Mouse (Mus musculus) liver, embryonic 12.5 days (tissue): ENCODE measurements around the gene Zrsr1. TPM values are rescaled to one million over a fixed set of nuclear protein-coding genes. Genes with fewer than 3 reads are reported as not detected.

Experiments
- ATAC-seq: fragments of 200-750 bp; cut with Nextera tagmentation; 2 replicates; pipeline ENCODE4 v1.8.0; 2017; ENCODE audit warnings: moderate number of reproducible peaks, mild to moderate bottlenecking, moderate library complexity
- H3K27ac ChIP-seq: fragments of 300-500 bp; sonication (generic); 2 replicates; pipeline ENCODE4 v1.5.1; 2016; ENCODE audit warnings: mild to moderate bottlenecking
- H3K27me3 ChIP-seq: fragments of 300-500 bp; sonication (generic); replicated peaks from 2 replicates; pipeline ENCODE4 v1.6.1; 2016; ENCODE audit warnings: mild to moderate bottlenecking, moderate library complexity
- H3K36me3 ChIP-seq: fragments of 300-500 bp; sonication (generic); 2 replicates; pipeline ENCODE4 v1.6.1; 2016; ENCODE audit warnings: mild to moderate bottlenecking, moderate library complexity
- H3K4me1 ChIP-seq: fragments of 300-500 bp; sonication (generic); 2 replicates; pipeline ENCODE4 v1.6.1; 2016
- H3K4me2 ChIP-seq: fragments of 300-500 bp; sonication (generic); 2 replicates; pipeline ENCODE4 v1.6.1; 2016; ENCODE audit warnings: mild to moderate bottlenecking, moderate library complexity
- H3K4me3 ChIP-seq: fragments of 300-500 bp; sonication (generic); 2 replicates; pipeline ENCODE4 v1.5.1; 2016; ENCODE audit warnings: mild to moderate bottlenecking, moderate library complexity
- H3K9ac ChIP-seq: fragments of 300-500 bp; sonication (generic); 2 replicates; pipeline ENCODE4 v1.6.1; 2016; ENCODE audit warnings: mild to moderate bottlenecking, moderate library complexity
- H3K9me3 ChIP-seq: fragments of 300-500 bp; sonication (generic); replicated peaks from 2 replicates; pipeline ENCODE4 v1.6.1; 2016; ENCODE audit warnings: mild to moderate bottlenecking, moderate library complexity
- WGBS: fragments of 180-500 bp; shearing (Covaris S2); methylation state at CpG from one replicate; pipeline ENCODE4 v1.1.7; 2016; ENCODE audit not compliant: insufficient replicate concordance; 5-methylcytosine and 5-hydroxymethylcytosine counted together
- polyA plus RNA-seq: library from polyadenylated mRNA; unstranded; fragments of >200 nt; fragmentation: Nextera tagmentation; extraction: Ambion mirVana; gene quantifications from 2 replicates; pipeline ENCODE4 v1.2.1, GENCODE M21; 2016

Gene Zrsr1
- polyA plus RNA-seq, result 2.3 and 2.8 TPM in 2 replicates

DNA sequence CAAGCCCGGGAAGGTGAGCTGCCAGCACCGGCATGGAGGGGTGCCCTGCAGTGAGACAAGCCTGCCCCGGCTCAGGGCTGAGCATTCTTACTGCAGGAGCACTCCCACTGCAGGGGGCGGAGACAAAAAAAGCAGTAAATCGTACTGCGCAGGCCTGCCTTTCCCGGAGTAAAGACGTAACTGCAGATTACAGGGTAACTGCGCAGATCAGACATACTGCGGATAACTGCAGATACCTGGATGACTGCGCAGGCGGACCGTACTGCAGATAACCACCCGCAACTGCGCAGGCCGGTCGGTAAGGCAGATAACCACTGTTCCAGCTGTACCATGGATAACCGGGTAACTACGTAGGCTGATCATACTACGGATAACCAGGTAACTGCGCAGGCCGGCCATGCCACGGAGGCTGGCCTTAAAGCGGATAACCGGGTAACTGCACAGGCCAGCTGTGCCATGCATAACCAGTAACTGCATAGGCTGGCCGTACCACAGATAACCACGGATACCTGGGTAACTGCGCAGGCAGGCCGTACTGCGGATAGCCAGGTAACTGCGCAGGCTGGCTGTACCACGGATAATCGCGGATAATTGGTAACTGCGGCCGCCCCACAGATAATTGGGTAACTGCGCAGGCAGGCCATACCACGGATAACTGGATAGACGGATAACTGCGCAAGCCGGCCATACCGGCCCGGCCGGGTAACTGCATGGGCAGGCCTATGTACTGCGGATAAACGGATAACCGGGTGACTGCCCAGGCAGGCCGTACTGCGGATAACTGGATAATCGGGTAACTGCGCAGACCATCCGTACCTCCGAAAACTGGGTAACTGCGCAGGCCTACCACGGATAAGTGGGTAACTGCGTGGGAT, at the start of gene Zrsr1:
TSS of gene Zrsr1 (plus strand) at position 171 of the 875 bp plus-strand sequence.
- peak within 1 kb of the TSS; percentile 59 for H3K4me3 ChIP-seq
- H3K36me3 ChIP-seq, result peaks cover 47% of the 10 kb centered on the region
- H3K4me2 ChIP-seq, result peak within 1 kb of the TSS; percentile 77
- H3K4me1 ChIP-seq, result peaks cover 20% of the 10 kb centered on the region
- peak within 1 kb of the TSS; percentile 68 for H3K9ac ChIP-seq
- H3K27me3 ChIP-seq, result no peaks in the 10 kb centered on the region
- WGBS, result 49% methylated on average over 56 of the region's 56 CpGs
- peaks cover 13% of the 10 kb centered on the region for H3K9me3 ChIP-seq
- peak; percentile 90 for ATAC-seq
- H3K27ac ChIP-seq, result peak within 1 kb of the TSS; percentile 97

DNA sequence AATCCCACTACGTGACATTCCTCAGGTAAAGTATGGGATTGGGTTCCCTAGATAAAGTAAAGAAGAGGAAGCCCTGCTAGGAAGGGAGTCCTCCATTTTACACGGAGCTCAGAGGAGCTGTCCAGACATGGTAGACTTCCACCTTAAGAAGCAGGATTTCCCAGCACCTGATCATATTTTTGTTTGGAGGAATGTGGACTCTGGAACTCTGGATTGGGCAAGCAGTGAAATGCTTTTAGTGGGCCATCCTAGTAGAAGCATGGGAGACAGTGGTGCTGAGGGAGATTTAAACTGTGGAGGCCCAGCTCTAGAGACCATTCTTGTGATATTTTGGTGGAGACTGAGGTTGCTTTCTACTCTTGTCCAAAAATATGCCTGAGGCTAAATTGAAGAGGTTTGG, 49.3 kb upstream of the Zrsr1 start:
- Histone ChIP-seq H3K27me3 (no peaks in the 10 kb centered on the region), H3K36me3 (no peaks in the 10 kb centered on the region), H3K9ac (no peak overlapping the region), H3K9me3 (no peaks in the 10 kb centered on the region), H3K4me2 (no peak overlapping the region), H3K27ac (no peak overlapping the region), H3K4me1 (peaks cover 9% of the 10 kb centered on the region), H3K4me3 (no peak overlapping the region)
- WGBS, result 58% methylated on average over 2 of the region's 2 CpGs
- no peak for ATAC-seq

DNA sequence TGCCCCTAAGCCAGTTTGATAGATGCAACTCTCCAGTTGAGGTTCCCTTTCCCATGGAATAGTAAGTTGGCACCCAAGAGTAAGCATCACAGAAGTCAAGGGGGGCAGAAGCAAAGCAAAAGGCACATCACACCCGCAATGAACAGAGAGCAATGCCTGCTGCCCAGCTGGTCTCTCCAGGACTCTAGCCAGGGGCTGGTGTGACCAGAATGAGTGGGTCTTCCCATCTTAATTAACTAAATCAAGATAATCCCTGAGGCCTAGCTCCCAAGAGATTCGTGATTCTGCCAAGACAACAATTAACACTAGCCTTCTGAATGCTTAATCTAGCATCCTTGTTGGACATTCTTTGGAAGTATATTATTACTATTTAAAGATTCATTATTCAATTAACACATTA, 48.2 kb upstream of the Zrsr1 start:
- Histone ChIP-seq H3K27ac (no peak overlapping the region), H3K9ac (no peak overlapping the region), H3K4me3 (no peak overlapping the region), H3K4me1 (peaks cover 7% of the 10 kb centered on the region), H3K4me2 (no peak overlapping the region), H3K27me3 (no peaks in the 10 kb centered on the region), H3K36me3 (no peaks in the 10 kb centered on the region), H3K9me3 (no peaks in the 10 kb centered on the region)
- ATAC-seq, result no peak
- 80% methylated on average over 2 of the region's 2 CpGs for WGBS

DNA sequence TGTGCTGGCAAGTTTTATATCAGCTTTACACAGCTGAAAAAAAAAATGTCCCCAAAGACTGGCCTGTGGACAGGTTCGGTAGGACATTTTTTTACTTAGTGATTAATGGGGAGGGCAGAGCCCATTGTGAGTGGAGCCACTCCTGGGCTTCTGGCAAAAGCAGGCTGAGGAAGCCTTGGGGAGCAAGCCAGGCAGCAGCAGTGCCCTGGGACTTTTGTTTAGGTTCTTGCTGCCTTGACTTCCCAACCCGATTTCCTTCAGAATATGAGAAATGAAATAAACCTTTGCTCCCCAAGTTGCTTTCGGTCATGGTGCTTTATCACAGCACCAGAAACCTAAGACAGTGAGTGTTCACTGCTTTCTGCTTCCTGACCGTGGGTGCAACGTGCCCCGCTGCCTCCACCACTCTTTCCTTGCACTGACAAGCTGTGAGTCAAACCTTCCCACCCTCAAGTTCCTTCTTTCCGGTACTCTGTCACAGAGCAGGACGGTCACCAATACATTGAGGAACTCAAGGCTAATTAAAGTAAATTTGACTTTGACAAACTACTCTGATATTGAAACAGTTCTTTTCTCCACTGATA, 43.1 kb upstream of the Zrsr1 start:
- H3K4me2 ChIP-seq, result no peak overlapping the region
- ATAC-seq, result no peak
- no peaks in the 10 kb centered on the region for H3K27me3 ChIP-seq
- WGBS, result 34% methylated on average over 8 of the region's 8 CpGs
- no peak overlapping the region for H3K4me3 ChIP-seq
- no peaks in the 10 kb centered on the region for H3K9me3 ChIP-seq
- no peak overlapping the region for H3K27ac ChIP-seq
- peaks cover 52% of the 10 kb centered on the region for H3K4me1 ChIP-seq
- H3K9ac ChIP-seq, result no peak overlapping the region
- no peaks in the 10 kb centered on the region for H3K36me3 ChIP-seq

DNA sequence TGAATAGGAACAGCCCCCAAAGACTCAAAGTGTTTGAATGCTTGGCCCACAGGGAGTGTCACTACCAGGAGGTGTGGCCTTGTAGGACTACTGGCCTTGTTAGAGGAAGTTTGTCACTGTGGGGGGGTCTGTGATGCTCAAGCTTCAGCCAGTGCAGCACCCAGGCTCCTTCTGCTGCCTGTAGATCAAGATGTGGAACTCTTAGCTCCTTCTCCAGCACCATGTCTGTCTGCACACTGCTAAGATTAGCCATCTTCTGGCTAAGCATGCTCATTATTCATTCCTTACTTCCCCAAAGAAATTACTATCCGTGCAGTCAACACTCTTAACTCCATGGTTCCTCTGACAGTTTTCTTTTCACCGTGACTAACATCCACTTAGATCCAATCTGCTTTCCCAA, 41.7 kb upstream of the Zrsr1 start:
- H3K4me1 ChIP-seq, result peaks cover 52% of the 10 kb centered on the region
- no peak overlapping the region for H3K9ac ChIP-seq
- 52% methylated on average over 2 of the region's 2 CpGs for WGBS
- no peaks in the 10 kb centered on the region for H3K27me3 ChIP-seq
- H3K36me3 ChIP-seq, result no peaks in the 10 kb centered on the region
- ATAC-seq, result no peak
- H3K9me3 ChIP-seq, result no peaks in the 10 kb centered on the region
- no peak overlapping the region for H3K4me3 ChIP-seq
- no peak overlapping the region for H3K4me2 ChIP-seq
- no peak overlapping the region for H3K27ac ChIP-seq

DNA sequence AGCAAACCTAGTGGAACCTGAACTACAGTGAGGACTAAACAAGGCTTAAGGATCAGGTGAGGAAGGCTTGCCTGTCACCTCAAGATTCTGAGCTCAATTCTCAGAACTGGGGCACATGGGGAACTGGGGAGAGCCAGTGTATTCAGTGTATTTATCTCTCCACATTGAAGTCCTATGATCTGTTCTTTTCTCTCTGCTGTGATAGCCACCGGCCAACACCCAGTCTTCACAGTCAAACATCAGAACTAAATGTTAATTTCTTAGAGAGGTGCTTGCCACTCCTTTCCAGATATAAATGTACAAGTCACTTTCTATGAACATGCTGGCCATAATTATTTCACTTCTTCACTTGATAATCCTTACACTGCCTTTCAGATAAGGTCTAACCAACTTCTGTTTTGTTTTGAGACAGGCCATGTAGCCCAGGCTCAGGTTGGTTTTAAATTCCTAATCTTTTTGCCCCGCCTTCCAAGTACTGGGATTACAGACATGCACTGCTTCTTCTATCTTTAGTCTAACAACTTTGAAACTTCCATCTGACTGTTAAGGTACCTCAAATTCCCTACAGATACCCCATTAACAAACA, 40.4 kb upstream of the Zrsr1 start:
- Histone ChIP-seq H3K27me3 (no peaks in the 10 kb centered on the region), H3K4me1 (peaks cover 52% of the 10 kb centered on the region), H3K9me3 (no peaks in the 10 kb centered on the region), H3K9ac (no peak overlapping the region), H3K36me3 (no peaks in the 10 kb centered on the region), H3K27ac (no peak overlapping the region), H3K4me2 (no peak overlapping the region), H3K4me3 (no peak overlapping the region)
- peak; percentile 30; the same call in 1 of the 2 replicates for ATAC-seq
- 52% methylated on average over 2 of the region's 2 CpGs for WGBS

DNA sequence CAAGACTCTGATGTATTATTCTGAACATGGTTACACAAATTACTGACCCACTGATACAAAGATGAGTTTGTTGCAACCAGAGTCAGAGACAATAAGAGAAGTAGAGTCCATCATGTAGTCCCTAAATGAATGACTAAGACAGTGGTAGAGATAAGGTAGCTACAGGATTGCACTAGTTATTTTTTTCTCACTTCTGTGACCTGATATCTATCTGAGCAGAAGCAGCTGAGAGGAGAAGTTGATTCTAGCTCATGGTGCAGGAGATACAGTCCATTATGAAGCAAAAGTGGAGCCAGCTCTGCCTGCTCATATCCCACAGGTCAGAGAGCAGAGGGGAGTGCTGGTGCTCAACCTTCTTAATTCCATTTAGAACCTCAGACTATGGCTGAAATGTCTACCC, 39.6 kb upstream of the Zrsr1 start:
- Histone ChIP-seq H3K4me1 (peaks cover 52% of the 10 kb centered on the region), H3K4me2 (no peak overlapping the region), H3K9me3 (no peaks in the 10 kb centered on the region), H3K27ac (no peak overlapping the region), H3K4me3 (no peak overlapping the region), H3K36me3 (no peaks in the 10 kb centered on the region), H3K9ac (no peak overlapping the region), H3K27me3 (no peaks in the 10 kb centered on the region)
- ATAC-seq, result peak; percentile 71

DNA sequence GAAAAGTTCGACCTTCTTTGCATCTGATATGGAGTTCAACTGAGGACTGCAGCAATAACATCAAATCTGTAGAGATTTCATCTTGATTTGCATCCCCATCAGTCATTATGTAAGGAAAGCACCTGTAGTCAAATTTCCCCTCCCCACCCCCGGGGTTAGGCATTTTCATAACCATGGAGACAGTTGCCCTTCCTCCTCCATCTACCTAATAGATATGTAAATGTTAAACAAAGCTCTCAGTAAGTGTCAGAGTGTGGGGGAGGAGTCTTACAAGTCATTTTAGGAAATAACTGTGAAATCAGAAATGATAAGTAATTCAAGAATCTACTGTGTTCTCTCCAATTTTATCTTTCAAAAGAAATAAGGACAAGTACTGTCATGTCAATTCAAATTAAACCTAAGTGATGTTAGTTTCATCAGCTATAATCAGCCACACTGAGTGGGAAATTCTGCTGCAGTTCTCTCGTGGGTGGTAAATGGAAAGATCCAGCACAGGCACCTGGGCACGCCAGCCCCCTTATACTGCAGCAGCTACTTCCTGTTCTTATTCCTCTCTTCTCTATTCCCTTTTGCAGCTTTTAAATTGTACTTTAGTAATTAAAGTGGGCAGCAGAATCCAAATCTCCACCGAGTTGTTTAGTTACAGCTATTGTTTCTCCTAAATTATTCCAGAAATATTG, 35.2 kb upstream of the Zrsr1 start:
- Histone ChIP-seq H3K4me2 (no peak overlapping the region), H3K27ac (no peak overlapping the region), H3K9me3 (no peaks in the 10 kb centered on the region), H3K36me3 (no peaks in the 10 kb centered on the region), H3K4me3 (no peak overlapping the region), H3K4me1 (peaks cover 20% of the 10 kb centered on the region), H3K9ac (no peak overlapping the region), H3K27me3 (no peaks in the 10 kb centered on the region)
- 49% methylated on average over 5 of the region's 5 CpGs for WGBS
- no peak for ATAC-seq

DNA sequence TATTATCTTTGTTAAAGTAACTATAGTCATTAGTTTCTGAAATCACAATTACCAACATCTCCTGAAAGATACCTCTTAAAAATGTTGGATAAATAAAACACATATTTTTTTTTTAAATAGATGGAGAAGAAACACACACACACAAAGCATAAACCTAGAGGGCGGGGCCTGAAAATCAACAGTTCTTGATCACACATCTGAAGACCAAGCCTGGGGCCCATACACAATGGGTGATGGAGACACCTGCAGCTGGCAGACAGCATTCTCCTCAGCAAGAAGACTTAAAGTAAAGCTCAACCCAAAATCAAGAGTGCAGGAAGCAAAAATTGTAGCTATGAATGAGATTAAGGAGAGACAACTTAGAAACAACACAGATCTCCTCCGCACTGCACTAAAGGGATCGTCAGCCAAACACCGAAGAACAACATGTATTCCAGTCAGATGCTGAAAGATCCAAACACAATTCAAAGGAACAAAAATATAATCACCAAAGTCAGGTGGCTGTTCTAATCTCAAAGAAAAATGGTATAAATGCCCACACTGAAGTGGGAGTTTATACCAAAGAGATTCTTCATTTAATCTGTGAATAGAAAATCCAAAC, 34.0 kb upstream of the Zrsr1 start:
- 89% methylated on average over 4 of the region's 4 CpGs for WGBS
- Histone ChIP-seq H3K9me3 (no peaks in the 10 kb centered on the region), H3K27ac (no peak overlapping the region), H3K4me1 (peaks cover 7% of the 10 kb centered on the region), H3K9ac (no peak overlapping the region), H3K36me3 (no peaks in the 10 kb centered on the region), H3K4me2 (no peak overlapping the region), H3K4me3 (no peak overlapping the region), H3K27me3 (no peaks in the 10 kb centered on the region)
- no peak for ATAC-seq

DNA sequence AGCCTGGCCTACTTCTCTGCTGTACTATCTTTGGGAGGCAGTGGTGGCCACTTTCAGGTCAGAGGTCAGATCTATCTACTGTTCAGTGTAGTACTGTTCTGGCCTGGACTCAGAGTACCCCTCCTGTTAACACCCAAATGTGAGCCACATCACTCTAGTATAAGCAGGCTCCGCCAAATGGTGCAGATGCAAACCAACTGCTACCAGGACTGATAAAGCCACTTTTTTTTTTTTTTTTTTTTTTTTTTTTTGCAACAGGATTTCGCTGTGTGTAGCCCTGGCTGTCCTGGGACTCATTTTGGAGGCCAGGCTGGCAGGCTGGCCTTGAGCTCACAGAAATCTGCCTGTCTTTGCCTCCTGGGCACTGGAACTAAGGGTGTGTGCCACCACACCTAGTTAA, 32.8 kb upstream of the Zrsr1 start:
- ATAC-seq, result no peak
- Histone ChIP-seq H3K36me3 (no peaks in the 10 kb centered on the region), H3K4me3 (no peak overlapping the region), H3K27me3 (no peaks in the 10 kb centered on the region), H3K27ac (no peak overlapping the region), H3K4me2 (no peak overlapping the region), H3K9ac (no peak overlapping the region), H3K4me1 (peaks cover 3% of the 10 kb centered on the region; the same call in 1 of the 2 replicates), H3K9me3 (no peaks in the 10 kb centered on the region)
- WGBS, result 54% methylated on average over 2 of the region's 2 CpGs

DNA sequence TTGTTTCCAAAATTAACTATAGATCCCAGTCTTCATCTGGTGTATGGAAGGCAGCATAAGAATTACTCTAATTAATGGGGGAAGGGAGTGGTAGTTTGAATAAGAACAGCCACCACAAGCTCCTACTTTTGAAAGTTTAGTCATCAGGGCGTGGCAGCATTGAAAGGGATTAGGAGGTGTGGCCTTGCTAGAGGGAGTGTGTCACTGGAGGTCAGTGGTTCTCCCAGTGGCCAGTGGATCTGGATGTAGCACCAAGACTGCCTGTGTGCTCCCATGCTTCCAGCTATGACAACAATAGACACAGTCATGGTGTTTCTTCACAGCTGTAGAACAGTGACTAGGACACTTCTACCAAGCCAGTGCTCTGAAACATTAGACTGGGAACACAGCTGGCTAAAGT, 22.7 kb upstream of the Zrsr1 start:
- H3K27me3 ChIP-seq, result no peaks in the 10 kb centered on the region
- peaks cover 8% of the 10 kb centered on the region; the same call in 1 of the 2 replicates for H3K36me3 ChIP-seq
- H3K9me3 ChIP-seq, result no peaks in the 10 kb centered on the region
- no peak overlapping the region for H3K9ac ChIP-seq
- peaks cover 17% of the 10 kb centered on the region for H3K4me1 ChIP-seq
- no peak overlapping the region for H3K4me3 ChIP-seq
- H3K27ac ChIP-seq, result no peak overlapping the region
- 73% methylated on average over 1 of the region's 1 CpGs for WGBS
- no peak; the same call in 1 of the 2 replicates for ATAC-seq
- H3K4me2 ChIP-seq, result no peak overlapping the region
